15 mouse cellular contexts compared by ENCODE assay signal in genomic region chr4:128194454-128194853, GRCm38 (mm10).
"Had no signal": no experiment of that assay in that cellular context is flagged by ENCODE, and none has a peak within 500 bp of the region (broad histone marks: within the 10 kb centered on the region; RNA-seq: fewer than 3 reads in every experiment).

No protein-coding gene starts in this region.

- DNase-seq: retina, postnatal 1 day; right cerebral cortex, adult 18-20 months; right cerebral cortex, postnatal 14 days; right cerebral cortex, postnatal 25 days; right cerebral cortex, postnatal 4 days; spleen, adult 18-20 months; thymus, adult 18-20 months; thymus, adult 2 months; thymus, postnatal 14 days; thymus, postnatal 25 days; thymus, postnatal 36 days; thymus, postnatal 4 days had no signal

- H3K4me1 ChIP-seq: neural tube, embryonic 12.5 days; stomach, embryonic 15.5 days had no signal

- H3K9me3 ChIP-seq: neural tube, embryonic 12.5 days; stomach, embryonic 15.5 days had no signal

- H3K9ac ChIP-seq: neural tube, embryonic 12.5 days; stomach, embryonic 15.5 days had no signal

- H3K36me3 ChIP-seq: neural tube, embryonic 12.5 days; stomach, embryonic 15.5 days had no signal

- H3K4me3 ChIP-seq: neural tube, embryonic 12.5 days; stomach, embryonic 15.5 days had no signal

- H3K27me3 ChIP-seq: neural tube, embryonic 12.5 days; stomach, embryonic 15.5 days had no signal

- H3K27ac ChIP-seq: neural tube, embryonic 12.5 days; stomach, embryonic 15.5 days; stomach, postnatal 0 days had no signal

- H3K4me2 ChIP-seq: neural tube, embryonic 12.5 days; stomach, embryonic 15.5 days had no signal
